Mouse (Mus musculus) bone marrow macrophage, adult 2 months (primary cell): ENCODE measurements around the gene Tspan3.

Experiments used
- CTCF ChIP-seq: IDR thresholded peaks from 2 replicates; pipeline ENCODE4 v1.5.1; 2012; ENCODE audit warnings: low read depth, mild to moderate bottlenecking, low read length, moderate library complexity
- POLR2A ChIP-seq: IDR thresholded peaks from 2 replicates; pipeline ENCODE4 v1.6.1; 2012; ENCODE audit warnings: mild to moderate bottlenecking, low read depth, low read length, borderline replicate concordance

DNA sequence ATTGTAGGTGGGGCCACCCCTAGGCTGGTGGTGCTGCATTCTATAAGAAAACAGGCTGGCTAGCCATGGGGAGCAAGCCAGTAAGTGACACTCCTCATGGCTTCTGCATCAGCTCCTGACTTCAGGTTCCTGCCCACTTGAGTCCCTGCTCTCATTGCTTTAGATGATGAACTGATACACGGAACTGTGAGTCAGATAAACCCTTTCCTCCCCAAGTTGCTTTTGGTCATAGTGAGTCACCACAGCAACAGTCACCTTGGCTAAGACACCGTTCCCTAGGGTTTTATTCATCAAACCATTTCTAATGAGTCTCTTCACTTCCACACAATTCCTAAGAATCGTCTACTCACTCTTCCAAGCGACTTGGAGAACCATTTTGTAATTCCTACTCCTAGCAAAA, 31.6 kb upstream of the Tspan3 start:
- no peak for TF ChIP-seq CTCF
- TF ChIP-seq POLR2A, result no peak
